Mouse (Mus musculus) activated CD4-positive, CD25-positive, alpha-beta regulatory T cell, adult 4 months (primary cell): ENCODE results near the gene Vamp2. TPM values are rescaled to one million over a fixed set of nuclear protein-coding genes. Genes with fewer than 3 reads are reported as not detected.

Source experiments
- ATAC-seq: one replicate; pipeline ENCODE4 v1.8.0; 2017
- polyA plus RNA-seq, 2 experiments: library from polyadenylated mRNA; unstranded; fragments of 100-300 nt; shearing (Covaris generic); gene quantifications; one replicate each; pipeline ENCODE4 v1.2.1; 2017

Gene Vamp2
- polyA plus RNA-seq, 2 experiments from 2014 or later, result 27.6 to 27.9 TPM

GRCm38 (mm10) chr11:69135361-69135760 lies 47.1 kb downstream of the Vamp2 start:
- ATAC-seq, result no peak

Other genes starting within 250 kb of the Vamp2 start
- gene Ndel1, start 216.6 kb upstream of the Vamp2 start, polyA plus RNA-seq, result 10 to 100 TPM; 31.4 to 37.2 TPM
- gene Rnf222, start 199.9 kb upstream of the Vamp2 start, polyA plus RNA-seq, result not detected
- 1,000 to 10,000 TPM; 2,145 to 2,203 TPM for gene Rpl26, start 186.9 kb upstream of the Vamp2 start, polyA plus RNA-seq
- gene Odf4, start 161.4 kb upstream of the Vamp2 start, polyA plus RNA-seq, result not detected
- gene Arhgef15, start 131.0 kb upstream of the Vamp2 start, polyA plus RNA-seq, result under 1 TPM; 0.10 to 0.28 TPM
- gene Slc25a35, start 120.4 kb upstream of the Vamp2 start, polyA plus RNA-seq, result 1 to 10 TPM; 7.2 to 7.6 TPM
- gene Rangrf, start 113.3 kb upstream of the Vamp2 start, polyA plus RNA-seq, result 10 to 100 TPM; 42.2 to 48.3 TPM
- 10 to 100 TPM; 20.4 to 26.3 TPM for gene Pfas, start 80.0 kb upstream of the Vamp2 start, polyA plus RNA-seq
- gene Ctc1, start 72.6 kb upstream of the Vamp2 start, polyA plus RNA-seq, result 10 to 100 TPM in 1 of 2 experiments, 1 to 10 TPM in 1; 8.7 to 14.6 TPM
- 10 to 100 TPM; 24.3 to 33.5 TPM for gene Aurkb, start 42.8 kb upstream of the Vamp2 start, polyA plus RNA-seq
- gene Borcs6, start 28.8 kb upstream of the Vamp2 start, polyA plus RNA-seq, result 1 to 10 TPM; 2.1 to 2.4 TPM
- gene Tmem107, start 17.7 kb upstream of the Vamp2 start, polyA plus RNA-seq, result 1 to 10 TPM; 4.4 to 7.1 TPM
- 1 to 10 TPM; 4.5 to 6.7 TPM for gene Per1, start 6.7 kb downstream of the Vamp2 start, polyA plus RNA-seq
- not detected for gene Hes7, start 31.9 kb downstream of the Vamp2 start, polyA plus RNA-seq
- not detected for gene 9130213A22Rik, start 34.1 kb downstream of the Vamp2 start, polyA plus RNA-seq
- gene Aloxe3, start 37.4 kb downstream of the Vamp2 start, polyA plus RNA-seq, result under 1 TPM in 1 of 2 experiments, not detected in 1; 0.09 TPM
- gene Alox12b, start 68.5 kb downstream of the Vamp2 start, polyA plus RNA-seq, result not detected
- 1 to 10 TPM; 2.2 to 5.0 TPM for gene Alox8, start 109.4 kb downstream of the Vamp2 start, polyA plus RNA-seq
- gene Gucy2e, start 148.5 kb downstream of the Vamp2 start, polyA plus RNA-seq, result under 1 TPM; 0.24 to 0.48 TPM
- 10 to 100 TPM in 1 of 2 experiments, 1 to 10 TPM in 1; 9.2 to 10.7 TPM for gene Cntrob, start 235.3 kb downstream of the Vamp2 start, polyA plus RNA-seq
- 100 to 1,000 TPM; 109 to 112 TPM for gene Trappc1, start 235.5 kb downstream of the Vamp2 start, polyA plus RNA-seq
- under 1 TPM; 0.31 to 0.89 TPM for gene Kcnab3, start 237.8 kb downstream of the Vamp2 start, polyA plus RNA-seq